Mouse (Mus musculus) layer of hippocampus, postnatal 14 days (tissue): Measurements from ENCODE around the gene Klf17. TPM values are rescaled to one million over a fixed set of nuclear protein-coding genes. Genes with fewer than 3 reads are reported as not detected.
"Not testable (repeated sequence)": the region's sequence is repeated elsewhere in the genome, so short reads cannot be mapped to it uniquely, and the experiment has no call there.

Source experiments
- DNase-seq, 2 experiments: peaks; one replicate each; pipeline ENCODE4 v3.0.0; 2021 to 2022; ENCODE audit warnings: low spot score in 2 of 2, mixed read lengths in 1 of 2
- long read RNA-seq, 2 experiments: library from polyadenylated mRNA; stranded (forward); transcript quantifications; one replicate each; pipeline ENCODE4 v2.0.0; 2021
- total RNA-seq, 2 experiments: library from RNA; stranded (reverse); gene quantifications; 2 replicates each; pipeline ENCODE4 v1.2.3; 2021

The Klf17 gene
- not detected for total RNA-seq
- long read RNA-seq, experiment 1, result 0 reads
- long read RNA-seq, experiment 2, result 0 reads

DNA sequence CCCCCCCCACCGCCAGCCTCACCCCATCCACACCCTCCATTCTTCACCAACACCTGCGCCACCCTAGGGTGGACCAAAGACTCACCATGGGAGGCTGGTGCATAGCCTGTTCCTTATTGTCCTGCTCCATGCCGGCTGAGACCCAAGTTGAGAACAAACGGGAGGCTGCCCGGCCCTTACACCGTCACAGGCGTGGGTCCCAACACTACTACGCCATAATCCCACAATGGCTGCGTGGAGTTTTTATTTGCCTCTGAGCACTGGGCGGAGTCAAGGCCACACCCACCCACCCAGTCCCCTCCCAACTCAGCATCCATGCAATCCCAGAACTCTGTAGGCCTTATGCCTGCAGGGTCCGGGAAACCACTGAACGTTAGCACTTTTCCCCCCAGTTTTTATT lies at the start of gene Klf17:
Gene Klf17 (minus strand): TSS at position 233 of the 400 bp plus-strand sequence.
- DNase-seq, result no peak

DNA sequence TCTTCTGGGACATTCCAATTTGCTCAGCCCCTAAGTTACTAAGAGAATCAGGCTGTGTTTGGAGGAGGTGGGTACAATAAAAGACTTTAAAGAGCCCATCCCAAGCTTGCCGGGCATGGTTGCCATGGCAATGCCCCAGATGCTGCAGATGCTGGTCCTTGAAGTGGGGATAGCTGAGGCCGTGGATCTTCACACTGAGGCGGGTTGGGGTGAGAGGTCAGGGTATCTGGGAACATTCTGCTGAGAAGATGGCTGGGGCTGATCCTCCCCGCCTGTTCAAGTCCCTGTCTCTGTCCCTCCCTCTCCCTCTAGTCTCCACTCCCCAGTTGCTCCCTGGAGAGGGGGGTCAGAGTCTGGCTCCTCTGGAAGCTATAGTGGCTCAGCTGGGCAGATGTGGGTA lies 48.9 kb upstream of the Klf17 start:
- DNase-seq, result no peak

DNA sequence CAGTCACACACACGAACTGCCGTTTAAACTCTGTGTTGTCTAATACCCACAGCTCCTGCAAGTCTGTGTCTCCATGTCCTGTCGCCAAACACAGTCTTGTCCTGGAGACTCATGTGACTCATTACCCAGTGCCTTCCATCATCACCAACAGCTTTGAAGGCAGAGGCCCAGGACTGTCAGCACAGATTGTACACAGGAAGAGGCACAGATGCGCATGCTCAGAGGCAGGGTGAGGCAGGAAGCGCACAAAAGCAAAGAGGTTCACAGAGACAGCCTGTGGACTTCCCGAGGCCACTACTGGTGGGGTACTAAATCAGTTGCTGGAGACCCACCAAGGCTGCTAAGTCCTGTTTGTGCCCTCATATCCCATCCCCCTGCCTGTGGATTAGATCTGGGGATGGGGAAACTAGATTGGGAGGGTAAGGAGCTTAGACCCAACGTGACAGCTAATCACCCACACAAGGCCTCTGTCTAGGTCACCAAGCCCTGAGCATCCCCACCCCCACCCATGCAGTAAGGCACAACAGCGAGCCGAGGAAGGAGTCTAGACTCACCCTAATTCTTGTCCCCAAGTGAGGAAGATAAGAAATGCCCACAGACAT lies 48.2 kb upstream of the Klf17 start:
- DNase-seq, result no peak

DNA sequence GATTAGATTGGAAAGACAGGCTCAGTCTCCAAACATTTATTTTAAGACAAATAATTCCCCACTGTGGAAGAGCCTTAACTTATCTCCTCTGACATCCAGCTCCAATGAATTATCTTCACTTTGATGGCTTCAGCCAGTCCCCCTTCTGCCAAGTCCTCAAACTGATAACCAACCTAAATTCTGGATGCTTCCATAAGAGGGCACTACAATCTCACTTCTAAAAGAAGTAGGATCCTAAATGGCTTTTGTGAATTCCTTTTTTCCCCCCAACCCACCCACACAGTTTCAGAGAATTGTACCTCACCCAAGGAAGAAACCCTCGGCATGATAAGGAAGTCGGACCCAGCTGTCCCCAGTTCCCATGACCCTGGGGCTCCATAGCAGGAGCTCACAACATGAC lies 45.5 kb upstream of the Klf17 start:
- DNase-seq, result peak in 1 of 2 experiments; percentile 31

DNA sequence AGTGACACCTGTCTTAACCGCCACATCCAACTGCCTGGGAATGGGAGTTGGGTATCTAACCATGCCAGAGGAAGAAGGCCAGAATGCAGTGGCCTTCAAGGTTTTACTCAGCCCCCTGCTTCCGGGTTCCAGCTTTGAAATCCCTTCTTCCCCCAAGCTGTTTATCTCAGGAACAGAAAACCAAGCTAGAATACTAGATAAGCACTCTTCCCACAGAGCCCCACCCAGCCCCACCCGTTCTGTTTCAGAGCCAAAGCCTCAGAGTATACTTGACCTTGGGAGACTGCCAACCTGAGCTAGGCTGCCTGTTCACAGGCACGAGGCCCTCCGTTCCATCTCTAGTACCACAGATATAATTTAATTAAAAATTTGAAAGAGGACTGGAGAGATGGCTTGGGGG lies 41.5 kb upstream of the Klf17 start:
- DNase-seq, result no peak

DNA sequence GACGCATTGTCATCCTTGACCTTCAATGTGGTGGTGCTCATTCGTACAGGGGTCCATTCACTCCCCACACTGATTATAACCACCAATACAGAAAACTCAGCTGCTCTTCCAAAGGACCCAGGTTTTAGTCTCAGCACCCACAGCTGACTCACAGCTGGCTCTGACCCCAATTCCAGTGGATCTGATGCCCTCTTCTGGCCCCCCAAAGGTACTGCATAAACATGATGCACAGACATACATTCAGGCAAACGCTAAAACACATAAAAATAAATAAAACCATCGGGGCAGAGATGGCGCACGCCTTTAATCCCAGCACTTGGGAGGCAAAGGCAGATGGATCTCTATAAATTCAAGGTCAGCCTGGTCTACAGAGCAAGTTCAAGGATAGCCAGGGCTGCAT lies 34.5 kb upstream of the Klf17 start:
- DNase-seq, result no peak

DNA sequence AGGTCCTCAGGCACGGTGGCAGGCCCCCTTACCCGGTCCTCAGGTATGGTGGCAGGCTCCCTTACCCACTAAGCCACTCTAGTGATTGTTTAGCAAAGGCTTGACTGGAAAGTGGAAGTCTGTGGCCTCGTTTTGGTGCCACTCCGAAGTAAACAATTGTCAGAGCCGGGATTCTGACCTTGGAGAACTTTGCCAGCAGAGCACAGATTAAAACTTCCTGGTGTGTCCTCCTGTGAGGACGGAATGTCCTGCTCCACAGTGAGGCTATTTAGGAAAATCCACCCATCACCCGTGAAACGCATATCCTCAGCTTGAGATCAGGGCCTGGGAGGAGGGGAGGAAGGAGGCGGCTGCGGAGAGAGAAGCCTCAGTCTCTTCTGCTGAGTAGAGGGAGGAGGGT lies 22.9 kb upstream of the Klf17 start:
- no peak for DNase-seq

DNA sequence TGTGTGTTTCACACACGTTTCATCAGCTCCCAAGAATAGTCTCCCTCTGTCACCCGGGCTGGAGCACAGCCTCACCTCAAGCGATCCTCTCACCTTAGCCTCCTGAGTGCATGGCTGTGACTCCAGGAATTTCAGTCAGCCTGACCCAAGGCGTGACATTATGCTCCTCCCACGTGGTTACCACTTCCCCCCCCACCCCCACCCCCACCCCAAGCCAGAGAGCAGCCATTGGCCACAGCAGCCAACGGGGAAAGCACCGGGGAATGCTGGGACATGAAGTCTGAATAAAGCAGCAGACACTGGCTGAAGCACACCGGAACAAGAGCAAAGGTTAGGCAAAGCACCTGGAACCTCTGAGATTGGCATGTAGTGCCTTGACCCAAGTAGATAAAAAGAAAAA lies 21.5 kb upstream of the Klf17 start:
- DNase-seq, result no peak

DNA sequence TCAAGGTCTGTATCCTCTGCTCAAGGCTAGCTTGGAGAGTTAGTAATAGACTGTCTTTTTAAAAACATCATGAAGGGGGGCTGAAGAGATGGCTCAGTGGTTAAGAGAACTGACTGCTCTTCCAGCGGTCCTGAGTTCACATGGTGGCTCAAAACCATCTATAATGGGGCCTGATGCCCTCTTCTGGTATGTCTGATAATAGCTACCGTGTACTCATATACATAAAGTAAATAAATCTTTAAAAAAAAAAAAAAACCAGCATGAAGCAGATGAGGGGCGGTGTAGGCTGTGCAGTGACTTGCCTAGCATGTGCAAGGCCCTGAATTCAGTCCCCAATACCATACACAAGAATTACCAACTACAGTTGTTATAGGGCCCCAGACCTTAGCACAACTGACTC lies 17.5 kb upstream of the Klf17 start:
- DNase-seq, result no peak

DNA sequence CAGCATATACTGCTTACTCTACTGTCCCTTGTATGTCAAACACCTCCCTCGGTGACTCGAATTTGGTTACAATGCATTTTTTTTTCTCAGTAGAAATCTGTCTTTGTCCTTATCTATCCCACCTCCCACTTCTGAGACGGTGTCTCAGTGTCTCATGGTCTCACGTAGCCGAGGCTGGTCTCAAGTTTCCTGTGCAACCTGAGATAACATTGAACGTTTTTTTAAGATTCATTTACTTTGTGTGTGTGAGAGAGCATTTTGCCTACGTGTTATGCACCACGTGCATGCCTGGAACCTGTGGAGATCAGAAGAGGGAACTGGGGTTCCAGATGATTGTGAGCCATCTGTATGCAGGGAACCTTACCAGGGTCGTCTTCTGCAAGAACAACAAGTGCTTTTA lies 7.5 kb upstream of the Klf17 start:
- DNase-seq, result no peak

DNA sequence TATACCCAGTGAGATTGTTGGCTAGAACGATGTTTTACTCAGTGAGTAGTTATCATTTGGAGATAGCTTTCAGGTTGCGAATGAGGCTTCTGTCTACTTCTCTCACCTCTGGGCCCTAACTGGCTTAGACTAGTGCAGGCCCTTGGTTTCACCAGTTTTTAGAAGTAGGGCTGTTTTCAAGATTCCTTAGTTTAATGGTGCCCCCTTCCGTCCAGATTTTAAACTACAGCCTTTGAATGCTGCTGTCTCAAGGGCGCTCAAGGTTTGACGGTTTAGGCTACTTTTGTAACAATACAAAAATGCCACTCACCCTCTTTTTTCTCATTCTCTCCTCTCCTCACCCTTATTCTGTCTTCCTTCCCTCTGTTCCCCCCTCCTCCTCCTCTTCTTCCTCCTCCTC lies 5.5 kb upstream of the Klf17 start:
- DNase-seq, result peak; percentile 57 to 85

DNA sequence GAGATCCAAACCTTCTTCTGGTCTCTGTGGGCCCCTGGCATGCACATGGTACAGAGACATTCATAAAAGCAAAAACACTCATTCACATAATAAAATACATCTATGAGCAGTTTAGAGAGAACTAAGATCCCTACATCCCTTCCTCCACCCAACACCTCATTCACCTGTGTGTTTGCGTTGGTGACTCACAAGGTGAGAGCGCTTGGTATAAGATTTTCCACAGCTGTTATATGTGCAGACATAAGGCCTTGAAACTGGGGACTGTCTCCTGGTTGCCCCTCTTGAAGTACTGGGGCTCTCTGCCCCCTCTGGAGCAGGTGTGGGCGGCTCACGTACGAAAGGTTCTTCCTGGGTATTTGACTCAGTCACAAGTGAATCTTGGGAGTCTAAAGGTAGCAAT lies 5.3 kb downstream of the Klf17 start:
- no peak for DNase-seq

DNA sequence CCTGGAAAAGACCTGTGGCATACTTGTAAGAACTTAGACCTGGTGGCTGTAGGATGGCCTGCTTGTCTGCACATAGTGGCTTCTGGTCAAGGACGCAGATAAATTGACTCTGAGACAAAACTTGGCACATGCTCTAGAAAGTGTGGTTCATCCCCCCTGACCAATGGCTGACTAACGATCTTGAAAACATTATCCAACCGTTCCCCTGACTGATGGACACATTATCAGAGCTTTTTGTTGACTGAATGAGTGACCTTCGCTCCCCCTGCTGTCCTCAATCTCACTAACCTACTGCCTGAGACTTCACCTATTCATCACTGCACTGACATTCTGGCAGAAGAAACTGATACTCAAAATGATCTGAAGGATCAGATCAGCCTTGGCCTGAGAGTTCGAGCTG lies 13.0 kb downstream of the Klf17 start:
- not testable (repeated sequence) for DNase-seq

DNA sequence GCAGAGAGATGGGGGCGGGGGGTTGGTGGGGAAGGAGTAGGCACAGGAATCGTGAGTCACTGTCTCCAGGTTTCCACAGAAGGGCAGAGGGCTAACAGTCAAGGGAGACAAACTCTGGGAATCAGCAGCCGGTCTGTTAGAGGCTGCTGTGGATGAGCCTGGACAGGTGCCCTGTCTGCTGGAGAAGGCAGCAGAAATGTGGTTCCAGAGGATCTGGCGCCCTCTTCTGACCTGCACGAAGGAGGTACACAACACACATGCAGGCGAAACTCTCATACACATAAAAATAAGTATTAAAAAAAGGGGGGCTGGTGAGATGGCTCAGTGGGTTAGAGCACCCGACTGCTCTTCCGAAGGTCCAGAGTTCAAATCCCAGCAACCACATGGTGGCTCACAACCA lies 27.9 kb downstream of the Klf17 start:
- peak in 1 of 2 experiments; percentile 5 for DNase-seq

DNA sequence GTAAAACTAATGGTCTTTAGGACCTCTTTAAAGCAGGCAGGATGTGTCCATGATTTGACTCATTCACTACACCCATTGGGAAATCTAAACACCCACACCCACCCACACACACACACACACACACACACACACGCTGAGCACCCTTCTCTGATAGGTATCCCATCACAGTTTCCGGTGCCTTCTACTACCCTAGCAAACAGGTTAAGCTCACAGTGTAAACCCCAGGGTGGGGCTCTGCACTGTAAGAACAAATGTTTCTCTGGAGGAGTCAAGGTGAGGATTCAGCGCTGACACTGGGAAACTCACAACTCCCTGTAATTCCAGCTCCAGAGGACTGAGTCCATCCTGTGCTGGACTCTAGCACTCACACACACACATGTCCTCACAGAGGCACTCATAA lies 33.5 kb downstream of the Klf17 start:
- DNase-seq, result no peak

DNA sequence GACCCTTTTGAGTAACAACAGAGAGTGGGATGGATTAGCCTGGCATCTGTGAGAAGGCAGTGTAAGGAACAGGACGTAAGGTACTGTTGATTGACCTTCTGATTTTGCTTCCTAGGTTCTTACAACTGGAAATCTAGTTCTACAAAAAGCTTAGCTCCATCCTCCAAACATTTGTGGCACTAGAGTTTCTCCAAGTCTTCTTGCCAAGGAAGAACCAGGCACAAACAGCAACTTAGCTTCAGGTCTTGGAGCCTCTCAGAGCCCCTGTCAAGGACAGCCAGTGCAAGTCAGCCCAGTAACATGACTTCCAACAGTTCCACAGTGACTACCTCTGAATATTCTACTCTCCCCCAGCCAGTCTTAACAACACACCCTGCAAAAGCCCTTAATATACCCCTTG lies 41.3 kb downstream of the Klf17 start, which contains the start of gene Gm12845:
Gene Gm12845 (plus strand): TSS at position 301 of the 400 bp plus-strand sequence.
- no peak for DNase-seq

DNA sequence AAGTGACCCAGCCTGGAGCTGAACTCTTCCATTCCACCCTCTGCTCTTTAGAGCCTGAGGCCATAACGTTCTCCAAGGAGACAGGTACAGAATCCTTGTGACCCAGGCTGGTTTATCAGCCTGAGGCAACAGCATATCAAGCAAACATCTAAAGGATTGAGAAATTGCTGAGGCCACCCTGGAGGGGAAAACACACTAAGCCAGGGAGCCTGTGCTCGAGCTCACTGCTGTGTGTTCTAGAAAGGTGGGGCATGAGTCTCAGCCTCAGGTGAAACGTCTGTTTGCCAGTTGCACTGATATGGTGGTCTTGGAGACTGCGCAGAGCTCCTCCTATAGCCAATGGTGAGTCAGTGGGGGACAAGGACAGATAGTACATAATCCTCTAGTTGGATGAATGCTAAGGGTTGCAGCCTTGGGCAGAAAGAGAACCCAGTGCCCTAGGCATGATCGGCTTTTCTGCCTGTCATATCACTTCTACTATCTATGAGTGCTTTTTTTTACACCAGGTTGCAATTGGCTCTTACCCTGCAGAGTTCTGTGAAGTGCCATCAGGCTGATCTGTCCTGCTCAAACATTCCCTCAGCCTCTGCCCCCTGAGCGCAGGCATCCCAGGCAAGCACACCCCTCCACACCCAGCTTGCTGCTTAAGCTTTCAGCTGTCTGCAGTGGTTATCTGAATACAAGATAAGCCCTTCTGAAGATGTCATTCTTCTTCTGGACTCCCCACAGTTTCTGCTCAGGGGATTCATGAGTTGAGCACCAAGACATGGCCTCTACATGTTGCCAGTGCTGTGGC lies 51.9 kb downstream of the Klf17 start:
- no peak for DNase-seq

DNA sequence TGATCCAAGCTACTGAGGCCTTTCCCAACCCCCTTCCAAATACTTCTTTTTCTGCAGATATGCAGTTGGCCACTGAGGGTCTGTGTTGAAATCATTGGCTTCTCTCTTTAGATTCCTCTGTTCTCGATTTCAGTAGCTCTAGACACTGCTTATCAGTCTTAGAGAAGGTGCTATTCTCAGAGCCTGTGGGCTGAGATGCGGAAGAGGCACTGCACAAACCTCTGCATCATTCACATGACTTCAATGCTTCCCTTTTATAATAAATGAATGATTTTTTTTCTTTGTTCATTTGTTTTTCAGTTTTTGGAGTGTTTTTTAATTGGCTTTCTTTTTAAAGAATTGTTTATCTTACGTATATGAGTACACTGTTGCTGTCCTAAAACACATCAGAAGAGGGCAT lies 53.1 kb downstream of the Klf17 start:
- DNase-seq, result no peak

DNA sequence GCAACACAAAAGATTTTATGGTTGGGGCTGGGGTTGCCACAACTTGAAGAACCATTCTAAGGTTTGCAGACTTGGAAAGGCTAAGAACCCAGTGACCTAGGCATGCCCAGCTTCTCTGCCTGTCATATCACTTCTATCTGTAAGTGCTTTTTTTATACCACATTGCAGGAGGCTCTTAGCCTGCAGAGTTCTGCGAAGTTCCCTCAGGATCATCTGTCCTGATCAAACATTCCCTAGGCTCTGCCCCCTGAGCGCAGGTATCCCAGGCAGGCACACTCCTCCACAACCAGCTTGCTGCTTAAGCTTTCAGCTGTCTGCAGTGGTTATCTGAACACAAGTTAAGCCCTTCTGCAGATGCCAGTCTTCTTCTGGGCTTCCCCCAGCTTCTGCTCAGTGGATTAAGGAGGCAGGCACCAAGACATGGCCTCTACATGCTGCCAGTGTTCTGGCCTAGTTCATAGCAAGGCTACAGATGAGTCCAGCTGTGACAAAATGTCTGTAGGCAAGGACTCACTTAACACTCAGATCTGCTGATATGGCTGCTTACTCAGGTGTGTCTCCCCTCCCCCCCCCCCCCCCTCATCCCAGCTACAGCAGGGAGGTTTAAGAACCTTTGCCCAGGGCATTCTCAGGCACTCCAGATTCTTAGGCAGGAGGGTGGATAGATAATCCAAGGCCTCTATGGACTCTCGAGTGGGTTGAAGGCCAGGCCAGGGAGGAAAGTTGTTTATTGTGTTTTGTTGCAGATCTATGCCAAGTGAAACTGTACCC lies 56.5 kb downstream of the Klf17 start:
- DNase-seq, result no peak
